Mouse (Mus musculus): ENCODE data around the gene Tnfrsf11a.

Gene Tnfrsf11a

GRCm38 (mm10) chr1:105827786-105828345 lies 47.3 kb downstream of the Tnfrsf11a start:
- no peak for DNase-seq (ENCODE audit: low spot score in 2 of 2)

- DNase-seq (ENCODE audit: low spot score in 2 of 2): no peak
Observed at GRCm38 (mm10) chr1:105829171-105829570, 48.7 kb downstream of the Tnfrsf11a start.

- DNase-seq (ENCODE audit: low spot score in 2 of 2): no peak
Observed at GRCm38 (mm10) chr1:105832784-105833183, 52.3 kb downstream of the Tnfrsf11a start.

GRCm38 (mm10) chr1:105842950-105843349 lies 62.4 kb downstream of the Tnfrsf11a start:
- DNase-seq (ENCODE audit: low spot score in 2 of 2): no peak

- DNase-seq (ENCODE audit: low spot score in 2 of 2): no peak
Observed at GRCm38 (mm10) chr1:105843386-105843785, 62.9 kb downstream of the Tnfrsf11a start.

- DNase-seq (ENCODE audit: low spot score in 2 of 2): no peak
Observed at GRCm38 (mm10) chr1:105843856-105844255, 63.3 kb downstream of the Tnfrsf11a start.

GRCm38 (mm10) chr1:105844341-105845006 lies 64.0 kb downstream of the Tnfrsf11a start:
- no peak for DNase-seq (ENCODE audit: low spot score in 2 of 2)

GRCm38 (mm10) chr1:105846431-105846830 lies 65.9 kb downstream of the Tnfrsf11a start:
- DNase-seq (ENCODE audit: low spot score in 2 of 2): no peak

- DNase-seq (ENCODE audit: low spot score in 2 of 2): no peak
Observed at GRCm38 (mm10) chr1:105848806-105849205, 68.3 kb downstream of the Tnfrsf11a start.

GRCm38 (mm10) chr1:105851341-105851740 lies 70.8 kb downstream of the Tnfrsf11a start:
- no peak for DNase-seq (ENCODE audit: low spot score in 2 of 2)

- no peak for DNase-seq (ENCODE audit: low spot score in 2 of 2)
Observed at GRCm38 (mm10) chr1:105859740-105860139, 79.2 kb downstream of the Tnfrsf11a start.

GRCm38 (mm10) chr1:105876589-105876988 lies 96.1 kb downstream of the Tnfrsf11a start:
- no peak for DNase-seq (ENCODE audit: low spot score in 2 of 2)

GRCm38 (mm10) chr1:105877808-105878207 lies 97.3 kb downstream of the Tnfrsf11a start:
- DNase-seq (ENCODE audit: low spot score in 2 of 2): no peak

GRCm38 (mm10) chr1:105878416-105878815 lies 97.9 kb downstream of the Tnfrsf11a start:
- DNase-seq (ENCODE audit: low spot score in 2 of 2): no peak

- no peak for DNase-seq (ENCODE audit: low spot score in 2 of 2)
Observed at GRCm38 (mm10) chr1:105880555-105881304, 100.2 kb downstream of the Tnfrsf11a start.

- DNase-seq (ENCODE audit: low spot score in 2 of 2): no peak
Observed at GRCm38 (mm10) chr1:105881466-105881865, 100.9 kb downstream of the Tnfrsf11a start.

GRCm38 (mm10) chr1:105883498-105883897 lies 103.0 kb downstream of the Tnfrsf11a start:
- no peak for DNase-seq (ENCODE audit: low spot score in 2 of 2)

- DNase-seq (ENCODE audit: low spot score in 2 of 2): no peak
Observed at GRCm38 (mm10) chr1:105885101-105885500, 104.6 kb downstream of the Tnfrsf11a start.

GRCm38 (mm10) chr1:105885575-105885974 lies 105.1 kb downstream of the Tnfrsf11a start:
- no peak for DNase-seq (ENCODE audit: low spot score in 2 of 2)

- no peak for DNase-seq (ENCODE audit: low spot score in 2 of 2)
Observed at GRCm38 (mm10) chr1:105886358-105886757, 105.8 kb downstream of the Tnfrsf11a start.

GRCm38 (mm10) chr1:105891032-105891725 lies 110.7 kb downstream of the Tnfrsf11a start:
- peak; percentile 64 to 83 for DNase-seq (ENCODE audit: low spot score in 2 of 2)

- DNase-seq (ENCODE audit: low spot score in 2 of 2): no peak
Observed at GRCm38 (mm10) chr1:105895019-105895418, 114.5 kb downstream of the Tnfrsf11a start.
